In genomic region chr7:127208295-127208552, GRCm38 (mm10) we compare ENCODE assay signal across 8 mouse cellular contexts. TPM values are rescaled to one million over a fixed set of nuclear protein-coding genes. Genes with fewer than 3 reads are reported as not detected.
A peak's percentile ranks its signal among the peaks of the same experiment; 100 is the strongest.
DNase-seq lines count a peak whose midpoint lies in the region; ATAC-seq and TF ChIP-seq lines count a peak whose summit lies in the region.

TSS of gene Tbc1d10b (minus strand) at chr7:127208468.

- H3K9ac ChIP-seq in intestine, postnatal 0 days (ENCODE audit: low read depth, low read length): peak within 1 kb of the TSS; percentile 76
- H3K9ac ChIP-seq in midbrain, embryonic 11.5 days (ENCODE audit: low read length): peak within 1 kb of the TSS; percentile 89

- H3K27me3 ChIP-seq in intestine, postnatal 0 days (replicated peaks; ENCODE audit: control insufficient read depth, insufficient read depth, low read length): no peaks in the 10 kb centered on the region
- no peaks in the 10 kb centered on the region for H3K27me3 ChIP-seq in midbrain, embryonic 11.5 days (ENCODE audit: control insufficient read depth, insufficient read depth, low read length)

- H3K36me3 ChIP-seq in intestine, postnatal 0 days (ENCODE audit: control insufficient read depth, insufficient read depth): peaks cover 7% of the 10 kb centered on the region
- H3K36me3 ChIP-seq in midbrain, embryonic 11.5 days (ENCODE audit: control insufficient read depth, insufficient read depth, low read length): no peaks in the 10 kb centered on the region

- peak; percentile 21; the same call in 1 of the 2 replicates for TF ChIP-seq CTCF in layer of hippocampus, adult 2 months (conservative IDR thresholded peaks at IDR 0.05)
- 0 out of 2 replicates have a peak, but pooled peaks have one; percentile 19 for TF ChIP-seq CTCF in intestine, postnatal 0 days (IDR thresholded peaks at IDR 0.05; ENCODE audit: low read depth)

- peak within 1 kb of the TSS; percentile 93 for H3K4me2 ChIP-seq in intestine, postnatal 0 days (replicated peaks; ENCODE audit: low read depth)
- H3K4me2 ChIP-seq in midbrain, embryonic 11.5 days: peak within 1 kb of the TSS; percentile 82

- no peaks in the 10 kb centered on the region for H3K9me3 ChIP-seq in intestine, postnatal 0 days (ENCODE audit: control insufficient read depth)
- no peaks in the 10 kb centered on the region for H3K9me3 ChIP-seq in midbrain, embryonic 11.5 days (ENCODE audit: control insufficient read depth, low read length)

- ATAC-seq in intestine, postnatal 0 days: peak; percentile 50
- ATAC-seq in midbrain, embryonic 11.5 days (ENCODE audit: low FRiP score): peak; percentile 71

- intact Hi-C loops in gastrocnemius, postnatal 36 days (cut with DNase I): no loop called here

- no peaks in the 10 kb centered on the region for H3K4me1 ChIP-seq in intestine, postnatal 0 days (replicated peaks; ENCODE audit: control insufficient read depth, insufficient read depth, low read length)
- peaks cover 10% of the 10 kb centered on the region for H3K4me1 ChIP-seq in midbrain, embryonic 11.5 days (ENCODE audit: control insufficient read depth, insufficient read depth, low read length)

- H3K4me3 ChIP-seq in layer of hippocampus, adult 2 months: peak within 1 kb of the TSS; percentile 89
- H3K4me3 ChIP-seq in intestine, postnatal 0 days (ENCODE audit: low read depth, low read length): peak within 1 kb of the TSS; percentile 77
- H3K4me3 ChIP-seq in midbrain, embryonic 11.5 days (ENCODE audit: low read depth, low read length): peak within 1 kb of the TSS; percentile 86

- 0% methylated on average over 32 of the region's 44 CpGs for WGBS in intestine, postnatal 0 days
- 0% methylated on average over 13 of the region's 44 CpGs for WGBS in midbrain, embryonic 11.5 days

- peak within 1 kb of the TSS; percentile 92 for H3K27ac ChIP-seq in layer of hippocampus, adult 2 months
- H3K27ac ChIP-seq in intestine, postnatal 0 days (ENCODE audit: low read depth, low read length): peak within 1 kb of the TSS; percentile 79
- peak within 1 kb of the TSS; percentile 75 for H3K27ac ChIP-seq in midbrain, embryonic 11.5 days (ENCODE audit: low read depth, low read length)

- DNase-seq in layer of hippocampus, adult 2 months (ENCODE audit: low spot score in 2 of 2): no peak
- no peak for DNase-seq in layer of hippocampus, adult 9-10 months (ENCODE audit: low spot score)
- DNase-seq in adrenal gland, postnatal 25 days: no peak
- peak in 1 of 2 experiments; percentile 46 for DNase-seq in gastrocnemius, postnatal 36 days
- no peak for DNase-seq in midbrain, embryonic 11.5 days (ENCODE audit: low spot score, missing footprints)
- no peak for DNase-seq in yolk sac, embryonic 10.5 days (ENCODE audit: low spot score)
- DNase-seq in urinary bladder, postnatal 36 days (ENCODE audit: low spot score in 2 of 2): no peak

RNA-seq across cellular contexts. Expression of gene Tbc1d10b, which starts in this region (rescaled TPM):
- 100 to 1,000 TPM; 102 to 120 TPM for total RNA-seq in layer of hippocampus, adult 2 months (2021)
- 51.9 and 53.1 TPM in 2 replicates for total RNA-seq in adrenal gland, postnatal 25 days (2021)
- total RNA-seq in gastrocnemius, postnatal 36 days (2021): 10 to 100 TPM; 25.4 to 31.3 TPM
- polyA plus RNA-seq in intestine, postnatal 0 days (2015; fragmentation: Nextera tagmentation; extraction: Ambion mirVana): 15.0 and 17.1 TPM in 2 replicates
- 16.9 and 19.3 TPM in 2 replicates for polyA plus RNA-seq in midbrain, embryonic 11.5 days (2014; fragmentation: Nextera tagmentation; extraction: Ambion mirVana)
